Mouse (Mus musculus): ENCODE measurements around the gene Raver2.
A peak's percentile ranks its signal among the peaks of the same experiment; 100 is the strongest.

Gene Raver2

GRCm38 (mm10) chr4:101177796-101178195 is 109.0 kb downstream of the Raver2 start:
- DNase-seq = no peak

- no peak for DNase-seq
Measured at GRCm38 (mm10) chr4:101179076-101179475, 110.3 kb downstream of the Raver2 start.

- no peak for DNase-seq
Measured at GRCm38 (mm10) chr4:101179836-101180235, 111.1 kb downstream of the Raver2 start.

GRCm38 (mm10) chr4:101180681-101181080 is 111.9 kb downstream of the Raver2 start:
- DNase-seq = no peak

GRCm38 (mm10) chr4:101182603-101183011 is 113.8 kb downstream of the Raver2 start:
- DNase-seq = no peak

GRCm38 (mm10) chr4:101185216-101185615 is 116.4 kb downstream of the Raver2 start:
- DNase-seq = no peak

- DNase-seq = peak; percentile 49
Measured at GRCm38 (mm10) chr4:101186591-101186990, 117.8 kb downstream of the Raver2 start.

- no peak for DNase-seq
Measured at GRCm38 (mm10) chr4:101187381-101187780, 118.6 kb downstream of the Raver2 start.

GRCm38 (mm10) chr4:101192241-101192976 is 123.6 kb downstream of the Raver2 start:
- no peak for DNase-seq

GRCm38 (mm10) chr4:101194170-101194569 is 125.4 kb downstream of the Raver2 start:
- DNase-seq = no peak

- DNase-seq = no peak
Measured at GRCm38 (mm10) chr4:101196407-101196806, 127.6 kb downstream of the Raver2 start.

- DNase-seq = no peak
Measured at GRCm38 (mm10) chr4:101197421-101198170, 128.8 kb downstream of the Raver2 start.

GRCm38 (mm10) chr4:101198333-101198732 is 129.6 kb downstream of the Raver2 start:
- peak; percentile 72 for DNase-seq

GRCm38 (mm10) chr4:101199433-101200081 is 130.8 kb downstream of the Raver2 start:
- no peak for DNase-seq

Measured in layer of hippocampus, adult 9-11 months (tissue).